Mouse (Mus musculus) frontal cortex, adult 2 months (tissue): Measurements from ENCODE around the gene Bsg. TPM values are rescaled to one million over a fixed set of nuclear protein-coding genes. Genes with fewer than 3 reads are reported as not detected.

Experiments used
- DNase-seq, 2 experiments: peaks; one replicate each; pipeline ENCODE4 v3.0.0; 2022; ENCODE audit warnings: low spot score in 1 of 2; ENCODE audit errors: extremely low spot score in 1 of 2
- polyA plus RNA-seq: library from polyadenylated mRNA; depleted of rRNA; stranded (reverse); fragments of >200 nt; gene quantifications from 2 replicates; pipeline ENCODE4 v1.2.3, GENCODE M21; 2012

Bsg gene
- polyA plus RNA-seq, 1 experiment = 1,126 TPM

DNA sequence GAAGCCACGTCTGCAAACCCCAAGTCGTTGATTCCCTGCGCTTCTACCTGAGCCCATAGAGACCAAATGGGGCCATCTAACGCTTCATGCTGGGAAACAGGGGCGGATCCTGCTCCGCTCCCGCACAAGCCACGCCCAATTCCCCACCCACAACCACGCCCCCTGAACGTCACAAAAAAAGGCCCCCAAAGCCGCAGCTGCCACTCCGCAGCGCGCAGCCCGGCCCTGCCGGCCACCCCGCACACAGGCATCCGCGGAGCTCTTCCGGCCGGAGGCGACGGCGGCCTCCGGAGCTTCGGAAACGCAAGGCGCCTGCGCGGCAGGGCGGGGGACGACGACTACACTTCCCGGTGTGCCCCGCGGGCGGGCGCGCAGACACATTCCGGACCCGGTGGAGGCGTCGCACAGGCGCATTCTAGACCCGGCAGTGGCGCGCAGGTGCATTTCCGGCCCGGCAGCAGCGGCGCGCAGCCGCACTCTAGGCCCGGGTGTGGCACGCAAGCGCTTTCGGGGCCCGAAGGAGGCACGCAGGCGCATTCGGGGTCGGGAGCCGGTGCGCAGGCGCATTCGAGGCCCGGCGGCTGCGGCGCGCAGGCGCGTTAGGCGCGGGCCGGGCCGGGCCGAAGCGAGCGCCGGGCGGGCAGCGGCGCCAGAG, 22.6 kb upstream of the Bsg start, which contains the start of gene Cdc34:
Gene Cdc34 (plus strand): TSS at position 605 of the 655 bp plus-strand sequence.
- peak; percentile 98 to 100 for DNase-seq

DNA sequence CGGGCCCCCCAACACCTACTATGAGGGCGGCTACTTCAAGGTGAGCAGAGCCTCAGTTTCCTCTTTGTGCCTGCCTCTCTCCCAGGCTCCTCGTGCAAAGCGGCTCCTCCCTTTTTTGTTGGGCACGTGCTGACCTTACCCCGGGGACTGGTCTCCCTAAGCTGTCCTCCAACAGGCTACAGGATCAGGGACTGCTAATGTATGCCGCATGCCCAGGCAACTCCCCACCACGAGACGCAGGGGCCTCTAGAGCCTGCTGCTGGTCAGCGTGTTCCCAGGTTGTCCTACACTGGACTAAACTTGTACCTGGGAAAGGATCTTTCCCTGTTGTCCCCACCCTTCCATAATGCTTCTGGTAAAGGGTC, 21.8 kb upstream of the Bsg start:
- DNase-seq = no peak

DNA sequence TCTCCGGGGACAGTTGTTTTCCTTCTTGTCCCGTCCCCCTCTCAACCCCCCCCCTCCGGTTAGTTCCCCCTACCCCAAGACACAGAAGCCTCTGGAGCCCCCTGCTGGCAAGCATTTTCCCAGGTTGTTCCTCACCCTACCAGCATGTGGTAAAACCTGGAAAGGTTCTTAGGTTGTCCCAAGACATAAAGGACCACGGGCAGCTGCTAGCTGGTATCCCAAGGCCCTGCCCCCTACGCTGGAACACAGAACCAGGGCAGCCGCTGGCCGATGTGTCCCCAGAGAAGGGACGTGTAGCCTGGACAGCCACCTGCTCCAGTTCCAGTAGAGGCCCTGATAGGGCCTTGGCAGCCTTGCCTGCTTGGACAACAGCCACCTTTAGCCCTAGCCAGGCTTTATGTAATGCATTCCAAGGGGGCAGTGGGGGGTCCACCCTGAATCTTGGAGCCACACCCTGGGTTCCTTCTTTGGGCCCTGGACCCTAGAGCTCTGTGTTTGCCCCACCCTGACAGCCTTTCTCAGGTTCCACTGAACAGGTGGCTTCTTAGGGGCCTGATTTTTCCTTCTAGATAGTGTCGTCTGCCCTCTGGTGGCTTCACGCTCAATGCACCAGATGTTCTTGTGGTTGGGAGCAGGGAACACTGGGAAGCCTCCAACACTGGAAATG, 21.2 kb upstream of the Bsg start:
- peak in 1 of 2 experiments; percentile 61 for DNase-seq

DNA sequence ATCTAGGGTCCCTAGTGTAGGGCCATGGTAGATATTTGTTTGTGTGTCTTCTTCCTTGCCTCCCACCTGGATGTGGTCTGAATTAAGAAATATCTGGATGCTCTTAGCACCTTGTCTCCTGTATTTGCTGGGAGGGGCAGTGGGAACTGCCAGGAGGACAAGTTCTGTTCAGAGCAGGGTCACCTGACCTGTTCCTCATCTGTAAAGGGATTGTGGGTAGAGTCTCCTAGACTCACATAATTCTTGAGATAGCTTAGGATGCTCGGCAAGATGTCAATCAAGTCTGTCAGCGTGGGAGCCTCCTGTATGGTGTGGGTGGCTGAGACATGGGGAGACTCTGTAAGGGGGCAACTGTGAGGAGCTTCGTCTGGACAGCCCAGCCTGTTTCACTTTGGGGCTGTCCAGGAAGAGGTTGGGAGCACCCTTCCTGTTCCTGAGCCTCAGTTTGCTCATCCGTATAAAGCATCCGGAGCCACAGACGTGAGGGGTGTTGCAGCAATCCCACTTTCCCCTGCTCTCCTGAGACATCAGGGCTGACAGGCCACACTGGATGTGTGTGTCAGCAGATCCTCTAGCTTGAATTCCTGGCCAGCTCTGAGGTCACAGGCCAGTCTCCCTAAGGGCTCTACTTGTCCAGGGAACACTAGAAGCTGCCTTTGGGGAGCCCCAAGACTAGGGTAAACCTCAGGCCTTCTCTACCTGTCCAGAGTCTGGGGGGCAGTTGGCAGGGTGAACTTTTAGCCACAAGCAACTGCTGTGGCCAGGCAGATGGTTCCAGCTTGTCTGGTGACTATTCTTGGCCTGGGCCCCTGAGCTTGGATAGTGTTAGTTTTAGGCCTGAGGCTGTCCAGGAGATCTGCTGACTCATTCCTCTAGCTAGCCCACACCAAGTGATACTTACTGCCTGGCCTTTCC, 20.3 kb upstream of the Bsg start:
- no peak for DNase-seq

DNA sequence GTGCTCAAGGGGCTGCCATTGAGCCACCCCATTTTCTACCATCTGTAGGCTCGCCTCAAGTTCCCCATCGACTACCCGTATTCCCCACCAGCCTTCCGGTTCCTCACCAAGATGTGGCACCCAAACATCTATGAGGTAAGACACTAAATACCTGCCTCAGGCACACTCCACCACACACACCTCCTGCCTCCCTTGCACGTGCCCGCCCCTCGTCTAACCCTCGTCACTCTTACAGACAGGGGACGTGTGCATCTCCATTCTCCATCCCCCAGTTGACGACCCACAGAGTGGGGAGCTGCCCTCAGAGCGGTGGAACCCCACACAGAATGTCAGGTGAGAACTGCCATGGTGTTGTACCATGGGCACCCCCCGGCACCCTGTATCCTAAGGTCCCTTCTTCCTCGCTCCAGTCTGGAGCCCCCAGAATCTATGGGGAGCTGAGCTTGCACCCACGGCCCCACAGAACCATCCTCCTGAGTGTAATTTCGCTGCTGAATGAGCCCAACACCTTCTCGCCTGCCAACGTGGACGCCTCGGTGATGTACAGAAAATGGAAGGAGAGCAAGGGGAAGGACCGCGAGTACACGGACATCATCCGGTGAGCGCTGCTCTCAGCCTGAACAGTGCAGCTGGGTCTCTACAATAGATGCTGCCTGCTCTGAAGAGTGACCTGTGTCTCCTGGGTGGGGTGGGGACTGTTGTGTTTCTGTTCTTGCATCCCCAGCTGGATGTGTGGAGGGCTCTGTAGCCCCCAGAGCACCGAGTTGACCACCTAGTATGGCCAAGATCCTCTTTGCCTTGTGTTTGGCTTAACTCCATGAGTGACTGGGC, 19.3 kb upstream of the Bsg start:
- no peak for DNase-seq

DNA sequence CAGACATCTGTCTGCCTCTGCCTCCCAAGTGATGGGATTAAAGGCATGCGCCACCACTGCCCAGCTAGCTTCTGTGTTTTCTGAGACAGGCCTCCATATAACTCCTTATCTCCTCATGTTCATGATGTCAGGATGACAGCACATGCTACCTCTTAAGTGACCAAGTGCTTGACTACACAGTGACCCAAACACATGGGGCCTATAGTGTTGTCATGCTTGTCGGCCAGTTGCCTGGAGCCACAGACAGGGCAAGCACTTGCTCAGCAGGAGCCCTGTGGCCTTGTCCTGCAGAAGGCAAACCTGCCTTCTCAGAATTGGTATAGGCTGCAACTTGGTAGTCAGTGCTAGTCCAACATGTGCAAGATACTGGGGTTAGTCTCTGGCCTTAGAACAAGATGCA, 18.1 kb upstream of the Bsg start:
- no peak for DNase-seq

DNA sequence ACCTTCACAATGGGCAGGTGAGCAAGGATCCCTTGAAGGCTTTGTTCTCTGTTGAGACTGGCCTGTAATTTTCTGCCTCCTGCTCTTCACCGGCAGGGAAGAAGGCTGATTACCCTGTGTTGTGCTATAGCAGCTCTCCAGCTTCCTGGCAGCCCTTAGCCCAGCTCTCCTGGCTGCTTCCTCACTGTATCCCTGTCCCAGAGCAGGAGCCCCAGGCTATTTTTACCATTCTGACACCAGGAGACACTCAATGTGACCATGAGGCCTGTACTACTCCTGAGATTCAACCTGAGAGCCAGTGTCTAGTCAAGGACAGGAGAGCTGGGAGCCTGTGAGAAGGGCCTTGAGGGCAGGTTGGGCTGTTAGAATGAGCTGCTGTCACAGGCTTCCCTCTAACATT, 17.6 kb upstream of the Bsg start:
- no peak for DNase-seq

DNA sequence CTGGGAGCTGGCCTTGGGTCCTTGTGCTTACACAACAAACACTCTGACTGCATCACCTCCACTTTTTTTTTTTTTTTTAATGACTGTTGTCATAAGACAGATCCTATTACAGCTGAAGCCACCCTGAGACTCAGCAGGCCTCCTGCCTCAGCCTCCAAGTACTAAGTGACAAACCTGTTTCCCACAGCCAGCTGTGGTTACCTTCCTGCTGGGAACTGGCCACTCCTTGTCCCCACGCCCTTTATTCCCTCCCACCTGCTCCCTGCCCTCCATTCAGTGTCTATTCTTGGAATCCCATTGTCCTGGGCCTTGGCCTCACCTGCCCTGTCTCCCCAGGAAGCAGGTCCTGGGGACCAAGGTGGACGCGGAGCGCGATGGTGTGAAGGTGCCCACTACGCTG, 16.8 kb upstream of the Bsg start:
- no peak for DNase-seq

DNA sequence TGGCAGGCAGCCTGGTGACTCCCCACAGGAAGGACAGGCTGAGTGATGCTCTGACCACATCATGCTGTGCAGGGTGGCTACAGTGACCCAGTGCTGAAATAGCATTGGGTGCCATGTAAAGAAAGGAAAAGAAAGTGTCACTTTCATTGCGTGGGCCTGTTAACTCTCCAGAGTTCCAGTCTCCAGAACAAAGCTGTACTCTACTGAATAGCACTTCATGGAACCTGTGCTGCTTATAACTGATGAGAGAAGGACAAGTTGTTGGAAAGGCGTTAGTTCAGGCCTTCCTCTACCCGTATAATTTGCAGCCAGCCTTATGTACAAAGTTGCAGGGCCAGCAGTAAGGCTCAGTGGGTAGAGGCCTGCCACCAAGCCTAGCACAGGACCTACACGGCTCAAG, 15.6 kb upstream of the Bsg start, which contains the start of gene Gzmm:
Gene Gzmm (plus strand): TSS at position 301 of the 400 bp plus-strand sequence.
- no peak for DNase-seq

DNA sequence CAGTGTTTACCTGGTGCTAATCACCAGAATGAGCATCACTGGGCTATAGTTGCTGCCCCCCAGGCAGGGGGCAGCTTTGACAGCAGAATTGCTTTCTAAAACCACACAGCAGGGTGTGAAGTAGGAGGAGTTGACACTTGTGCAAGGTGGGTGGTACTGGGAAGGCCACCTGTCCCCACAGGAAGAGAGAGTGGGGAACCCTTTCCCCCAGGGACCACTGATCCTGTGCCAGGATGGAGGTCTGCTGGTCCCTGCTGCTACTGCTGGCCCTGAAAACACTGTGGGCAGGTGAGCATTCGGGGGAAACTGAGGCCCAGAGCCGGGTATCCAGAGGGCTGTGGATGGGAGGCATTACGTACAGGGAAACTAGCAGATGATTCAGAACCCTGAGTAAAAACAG, 15.1 kb upstream of the Bsg start:
- no peak for DNase-seq

DNA sequence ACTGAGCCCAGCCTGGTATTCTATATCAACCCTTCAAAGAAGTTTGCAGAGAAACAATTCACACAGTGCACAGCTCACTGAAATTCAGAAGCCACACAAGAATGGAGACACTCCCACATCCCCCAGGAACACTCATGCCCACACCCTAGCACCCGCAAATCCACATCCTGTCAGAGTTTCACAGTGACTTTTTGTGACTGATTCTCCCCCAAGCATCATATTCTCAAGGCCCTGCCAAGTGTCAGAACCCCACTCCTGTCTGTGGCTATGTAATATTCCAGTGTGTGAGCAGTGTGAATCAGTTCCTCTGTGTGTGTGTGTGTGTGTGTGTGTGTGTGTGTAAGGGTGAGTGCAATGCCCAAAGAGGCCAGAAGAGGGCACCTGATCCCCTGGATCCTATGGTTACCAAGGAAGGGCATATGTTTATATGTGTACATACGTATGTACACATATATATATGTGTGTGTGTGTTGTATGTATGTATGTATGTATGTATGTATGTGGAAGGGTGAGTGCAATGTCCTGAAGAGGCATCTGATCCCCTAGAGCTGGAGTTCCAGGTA, 12.2 kb upstream of the Bsg start:
- no peak for DNase-seq

DNA sequence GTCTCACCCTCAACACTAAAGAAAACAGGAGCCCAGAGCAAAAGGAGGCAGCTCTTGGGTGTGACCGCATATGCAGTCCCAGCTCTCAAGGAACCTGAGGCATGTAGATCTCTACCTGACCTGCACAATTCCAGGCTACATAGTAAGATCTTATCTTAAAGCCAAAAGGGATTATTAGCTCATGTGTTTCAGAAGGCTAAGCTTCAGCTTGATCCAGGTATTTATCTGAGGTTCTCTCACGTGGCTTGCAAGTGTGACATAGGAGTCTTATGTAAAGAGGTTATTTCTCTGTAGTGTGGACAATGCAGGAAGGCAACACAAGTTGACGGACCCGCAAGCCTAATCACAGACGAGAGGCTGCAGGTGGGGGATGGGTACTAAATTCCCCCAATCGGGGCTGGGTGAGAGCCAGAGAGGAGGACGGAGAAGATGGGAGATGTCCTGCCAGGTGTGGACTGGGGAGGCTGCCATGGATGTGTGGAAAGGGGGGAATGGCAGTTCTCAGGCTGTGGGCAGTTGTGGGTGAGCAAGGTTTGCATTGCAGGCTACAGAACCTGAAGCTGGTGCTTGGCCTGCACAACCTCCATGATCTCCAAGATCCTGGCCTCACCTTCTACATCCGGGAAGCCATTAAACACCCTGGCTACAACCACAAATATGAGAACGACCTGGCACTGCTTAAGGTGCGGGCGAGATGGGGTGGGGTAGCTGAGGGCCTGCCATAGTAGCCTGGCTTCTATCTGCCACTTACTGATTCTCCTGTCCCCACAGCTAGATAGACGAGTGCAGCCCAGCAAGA, 10.5 kb upstream of the Bsg start:
- no peak for DNase-seq

DNA sequence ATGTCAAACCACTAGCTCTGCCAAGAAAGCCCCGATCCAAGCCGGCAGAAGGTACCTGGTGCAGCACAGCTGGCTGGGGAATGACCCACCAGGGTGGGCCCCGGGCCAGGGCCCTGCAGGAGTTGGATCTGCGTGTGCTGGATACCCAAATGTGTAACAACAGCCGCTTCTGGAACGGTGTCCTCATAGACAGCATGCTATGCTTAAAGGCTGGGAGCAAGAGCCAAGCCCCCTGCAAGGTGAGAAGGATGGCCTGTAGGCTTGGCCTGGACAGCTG, 10.0 kb upstream of the Bsg start:
- DNase-seq = no peak

DNA sequence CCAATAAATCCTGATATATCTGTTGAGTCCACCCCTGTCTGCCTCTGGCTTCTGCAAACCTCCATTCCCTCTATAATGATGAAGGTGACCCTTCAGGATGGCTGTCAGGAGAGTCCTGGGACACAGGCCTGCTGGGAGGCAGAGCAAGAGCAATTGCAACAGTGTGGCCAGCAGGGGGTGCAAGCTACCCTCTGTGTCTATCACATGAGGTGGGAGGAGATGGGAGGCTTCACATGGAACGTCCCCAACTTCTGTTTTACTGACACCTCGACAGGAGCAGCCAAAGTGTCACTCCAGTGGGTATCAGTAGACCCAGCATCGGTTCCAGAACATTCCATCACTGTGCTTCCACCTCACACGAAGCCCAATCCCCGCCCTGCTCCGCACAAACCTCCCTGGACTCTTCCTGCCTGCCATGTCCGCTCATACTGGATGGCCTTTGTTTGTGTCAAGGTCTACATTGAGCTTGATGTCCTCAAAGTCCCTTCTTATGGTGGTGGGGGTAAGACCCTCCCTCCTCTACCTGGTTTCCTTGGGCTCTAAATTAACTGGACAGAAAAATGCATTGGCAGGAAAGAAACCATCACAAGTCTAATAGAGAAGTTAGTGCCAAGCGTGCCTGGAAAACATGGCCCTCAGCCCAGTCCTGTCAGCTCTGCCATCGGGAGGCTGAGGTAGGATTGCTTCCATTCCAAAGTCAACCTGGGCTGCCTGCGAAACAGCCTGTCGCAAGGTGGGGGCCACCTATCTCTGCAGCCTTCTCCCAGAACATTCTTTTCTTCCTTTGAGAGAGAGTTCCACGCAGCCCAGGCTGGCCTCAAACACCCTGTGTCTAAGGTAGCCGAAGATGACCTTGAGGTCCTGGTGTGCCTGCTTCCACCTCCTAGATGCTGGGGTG, 8.8 kb upstream of the Bsg start:
- peak in 1 of 2 experiments; percentile 76 for DNase-seq

DNA sequence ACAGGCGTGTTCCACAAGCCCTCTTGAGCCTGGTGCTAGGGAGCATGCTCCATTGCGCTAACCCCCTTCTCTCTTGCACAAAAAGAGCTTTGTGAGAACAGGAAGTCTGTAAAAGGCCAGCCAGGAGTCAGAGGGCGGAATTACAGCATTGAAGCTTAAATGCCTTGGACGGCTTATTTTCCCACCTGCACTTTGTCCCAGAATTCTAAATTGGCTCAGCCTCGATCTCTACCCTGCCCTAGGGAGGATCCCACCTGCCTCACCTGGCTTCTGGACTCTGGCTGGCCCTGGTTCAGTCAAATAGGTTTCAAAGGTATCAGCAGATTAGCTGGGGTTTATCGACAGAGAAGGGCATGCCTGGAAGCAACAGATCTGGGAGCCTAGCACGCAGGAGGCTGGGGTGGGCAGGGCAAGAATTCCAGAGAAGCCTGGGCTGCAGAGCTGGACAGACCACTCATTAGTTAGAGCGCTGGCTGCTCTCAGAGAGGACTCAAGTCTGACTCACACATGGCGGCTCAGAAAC, 8.1 kb upstream of the Bsg start:
- DNase-seq = no peak

DNA sequence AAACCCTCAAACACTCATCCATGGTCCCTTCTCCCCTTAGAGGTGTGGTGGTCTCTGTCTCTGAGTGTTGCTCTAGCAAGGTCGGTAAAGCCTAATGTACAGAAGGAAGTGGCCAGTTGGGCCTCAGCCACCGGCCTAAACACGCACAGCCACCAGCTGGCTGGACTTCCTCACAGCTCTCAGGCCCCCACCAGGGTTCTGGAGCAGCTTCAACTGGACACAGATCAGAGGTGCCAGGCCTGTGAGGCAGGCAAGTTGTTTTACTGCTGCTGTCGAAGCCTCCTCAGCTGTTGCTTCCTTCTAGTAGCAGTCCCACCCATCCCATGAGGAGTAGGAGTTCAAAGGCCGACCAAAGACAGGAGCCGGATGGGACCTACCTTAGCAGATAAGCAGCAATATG, 6.4 kb upstream of the Bsg start:
- no peak for DNase-seq

DNA sequence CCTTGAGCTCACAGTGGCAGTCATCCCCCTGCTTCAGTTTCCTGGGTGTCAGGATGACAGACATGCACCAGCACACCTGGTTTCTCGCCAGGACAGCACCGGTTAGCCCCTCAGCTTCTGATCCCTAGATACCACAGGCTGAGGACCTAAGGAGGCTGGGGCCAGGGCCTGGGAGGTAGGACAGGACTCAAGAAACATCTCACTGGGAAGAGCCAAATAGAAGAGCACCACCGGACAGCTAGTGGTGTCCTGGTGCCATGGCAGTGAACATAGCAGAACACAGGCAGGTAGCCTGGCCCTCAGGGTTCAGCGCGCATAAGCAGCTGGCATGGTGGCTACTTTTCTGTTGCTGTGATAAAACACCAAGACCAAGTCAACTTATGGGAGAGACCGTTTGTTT, 5.8 kb upstream of the Bsg start:
- DNase-seq = no peak

DNA sequence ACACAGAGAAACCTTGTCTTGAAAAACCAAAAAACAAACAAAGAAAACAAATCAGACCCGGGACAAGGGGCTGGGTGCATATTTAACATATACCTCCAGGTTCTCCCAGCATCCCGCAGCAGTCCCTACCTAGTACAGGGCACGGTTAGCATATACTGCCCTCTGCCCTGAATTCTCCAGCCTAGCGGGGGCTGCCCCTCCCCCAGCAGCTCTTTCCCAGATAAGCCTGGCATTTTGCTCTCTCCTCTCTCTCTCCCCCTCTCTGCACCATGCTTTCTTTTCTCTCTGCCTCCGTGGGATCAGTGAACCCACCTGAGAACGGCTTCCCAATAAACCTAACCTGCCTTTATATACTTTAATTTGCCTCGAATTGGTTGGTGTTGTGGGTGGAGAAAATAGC, 3.6 kb upstream of the Bsg start:
- DNase-seq = no peak
